8 mouse cellular contexts compared by ENCODE assay signal in the genomic region with DNA sequence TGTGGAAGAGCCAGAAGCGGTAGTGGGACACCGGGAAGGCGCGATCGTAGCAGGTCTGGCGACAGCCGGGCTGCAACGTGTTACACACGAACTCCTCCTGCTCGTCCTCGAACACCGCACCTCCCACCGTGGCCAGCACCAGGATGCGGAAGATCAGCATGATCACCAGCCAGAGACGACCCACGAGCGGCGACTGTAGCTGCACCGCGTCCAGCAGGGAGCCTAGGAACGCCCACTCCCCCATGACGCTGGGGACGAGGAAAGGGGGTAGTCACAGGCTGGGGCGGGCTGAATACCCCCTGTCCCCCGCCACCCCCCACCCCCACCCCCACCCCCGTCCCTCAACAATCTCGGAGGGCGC. TPM values are rescaled to one million over a fixed set of nuclear protein-coding genes. Genes with fewer than 3 reads are reported as not detected.
A peak's percentile ranks its signal among the peaks of the same experiment; 100 is the strongest.
DNase-seq lines count a peak whose midpoint lies in the region; ATAC-seq and TF ChIP-seq lines count a peak whose summit lies in the region.

A gene (minus strand): TSS at position 244 of the 361 bp plus-strand sequence.

- H3K27ac ChIP-seq in left cerebral cortex, adult 2 months, result peak within 1 kb of the TSS; percentile 94
- H3K27ac ChIP-seq in embryonic facial prominence, embryonic 13.5 days, result peak within 1 kb of the TSS; percentile 51; the same call in 1 of the 2 replicates
- H3K27ac ChIP-seq in intestine, postnatal 0 days (ENCODE audit: low read depth, low read length), result no peak within 1 kb of the TSS
- peak within 1 kb of the TSS; percentile 94 for H3K27ac ChIP-seq in neural tube, embryonic 14.5 days (ENCODE audit: low read depth, low read length)

- H3K4me2 ChIP-seq in embryonic facial prominence, embryonic 13.5 days, result peak within 1 kb of the TSS; percentile 99
- peak within 1 kb of the TSS; percentile 99 for H3K4me2 ChIP-seq in intestine, postnatal 0 days (replicated peaks; ENCODE audit: low read depth)
- peak within 1 kb of the TSS; percentile 79 for H3K4me2 ChIP-seq in neural tube, embryonic 14.5 days (ENCODE audit: low read depth, low read length)

- ATAC-seq in embryonic facial prominence, embryonic 13.5 days (ENCODE audit: insufficient number of reproducible peaks, insufficient read depth, low FRiP score, low TSS enrichment, low read depth), result no peak
- ATAC-seq in intestine, postnatal 0 days, result no peak; the same call in 1 of the 2 replicates
- ATAC-seq in neural tube, embryonic 14.5 days (ENCODE audit: low read depth), result peak; percentile 26

- peaks cover 22% of the 10 kb centered on the region for H3K4me1 ChIP-seq in embryonic facial prominence, embryonic 13.5 days
- H3K4me1 ChIP-seq in intestine, postnatal 0 days (replicated peaks; ENCODE audit: control insufficient read depth, insufficient read depth, low read length), result no peaks in the 10 kb centered on the region
- H3K4me1 ChIP-seq in neural tube, embryonic 14.5 days (ENCODE audit: control insufficient read depth, insufficient read depth, low read length), result peaks cover 10% of the 10 kb centered on the region; the same call in 1 of the 2 replicates

- no peak for DNase-seq in left cerebral cortex, adult 2 months (ENCODE audit: extremely low spot score in 1 of 2, low spot score in 2 of 2)
- DNase-seq in left cerebral cortex, adult 8-10 months (ENCODE audit: low spot score in 2 of 2), result no peak
- DNase-seq in cerebellum, postnatal 14 days, result no peak
- no peak for DNase-seq in embryo, embryonic 11 days
- DNase-seq in adrenal gland, adult (ENCODE audit: inconsistent age in 2 of 2, low spot score in 1 of 2), result no peak

- WGBS in embryonic facial prominence, embryonic 13.5 days, result 1% methylated on average over 28 of the region's 28 CpGs
- WGBS in intestine, postnatal 0 days, result 4% methylated on average over 28 of the region's 28 CpGs
- under 1% methylated on average over 28 of the region's 28 CpGs for WGBS in neural tube, embryonic 14.5 days

- TF ChIP-seq CTCF in left cerebral cortex, adult 2 months (IDR thresholded peaks at IDR 0.05), result no peak
- no peak for TF ChIP-seq CTCF in intestine, postnatal 0 days (IDR thresholded peaks at IDR 0.05; ENCODE audit: low read depth)

- peak within 1 kb of the TSS; percentile 71 for H3K9ac ChIP-seq in embryonic facial prominence, embryonic 13.5 days
- peak within 1 kb of the TSS; percentile 45 for H3K9ac ChIP-seq in intestine, postnatal 0 days (ENCODE audit: low read depth, low read length)
- H3K9ac ChIP-seq in neural tube, embryonic 14.5 days (replicated peaks; ENCODE audit: low read depth, low read length), result peak within 1 kb of the TSS; percentile 86

- no peaks in the 10 kb centered on the region for H3K9me3 ChIP-seq in embryonic facial prominence, embryonic 13.5 days
- no peaks in the 10 kb centered on the region for H3K9me3 ChIP-seq in intestine, postnatal 0 days (ENCODE audit: control insufficient read depth)
- no peaks in the 10 kb centered on the region for H3K9me3 ChIP-seq in neural tube, embryonic 14.5 days (ENCODE audit: control insufficient read depth, low read length)

- no peaks in the 10 kb centered on the region for H3K36me3 ChIP-seq in embryonic facial prominence, embryonic 13.5 days
- no peaks in the 10 kb centered on the region for H3K36me3 ChIP-seq in intestine, postnatal 0 days (ENCODE audit: control insufficient read depth, insufficient read depth)
- H3K36me3 ChIP-seq in neural tube, embryonic 14.5 days (ENCODE audit: control insufficient read depth, insufficient read depth, low read length), result no peaks in the 10 kb centered on the region

- peak within 1 kb of the TSS; percentile 53 for H3K4me3 ChIP-seq in left cerebral cortex, adult 2 months
- peak within 1 kb of the TSS; percentile 63 for H3K4me3 ChIP-seq in embryonic facial prominence, embryonic 13.5 days
- peak within 1 kb of the TSS; percentile 61 for H3K4me3 ChIP-seq in intestine, postnatal 0 days (ENCODE audit: low read depth, low read length)
- peak within 1 kb of the TSS; percentile 64 for H3K4me3 ChIP-seq in neural tube, embryonic 14.5 days (ENCODE audit: low read depth, low read length)

- intact Hi-C loops in left cerebral cortex, adult 2 months (cut with DNase I), result loop anchor here (2.0 to 5.0 kb wide), 3 partner anchors 56 to 164 kb away; no protein-coding TSS in a partner anchor

- H3K27me3 ChIP-seq in embryonic facial prominence, embryonic 13.5 days, result peaks cover 21% of the 10 kb centered on the region
- H3K27me3 ChIP-seq in intestine, postnatal 0 days (replicated peaks; ENCODE audit: control insufficient read depth, insufficient read depth, low read length), result peaks cover 8% of the 10 kb centered on the region
- H3K27me3 ChIP-seq in neural tube, embryonic 14.5 days (ENCODE audit: control insufficient read depth, insufficient read depth, low read length), result no peaks in the 10 kb centered on the region

RNA-seq across cellular contexts. Expression of the gene that starts here (rescaled TPM):
- 1 to 10 TPM; 1.4 to 3.2 TPM for total RNA-seq in left cerebral cortex, adult 2 months (2021)
- total RNA-seq in left cerebral cortex, adult 8-10 months (2022), result 1 to 10 TPM; 1.2 to 1.8 (median 1.4) TPM
- 0.34 and 0.44 TPM in 2 replicates for polyA plus RNA-seq in embryonic facial prominence, embryonic 13.5 days (2015; fragmentation: Nextera tagmentation; extraction: Ambion mirVana)
- 0.61 and 0.80 TPM in 2 replicates for polyA plus RNA-seq in intestine, postnatal 0 days (2015; fragmentation: Nextera tagmentation; extraction: Ambion mirVana)
- polyA plus RNA-seq in neural tube, embryonic 14.5 days (2014; fragmentation: Nextera tagmentation; extraction: Ambion mirVana), result 0.89 and 2.2 TPM in 2 replicates
